Mouse (Mus musculus) liver, postnatal 0 days (tissue): ENCODE results near the gene Sdc4. TPM values are rescaled to one million over a fixed set of nuclear protein-coding genes. Genes with fewer than 3 reads are reported as not detected.

Experiments used
- ATAC-seq: fragments of 200-750 bp; cut with Nextera tagmentation; 2 replicates; pipeline ENCODE4 v1.8.0; 2017; ENCODE audit warnings: mild to moderate bottlenecking, moderate library complexity
- DNase-seq: peaks from one replicate; pipeline ENCODE4 v3.0.0-alpha.2; 2016
- H3K27ac ChIP-seq: fragments of 300-500 bp; sonication (generic); 2 replicates; pipeline ENCODE4 v1.5.1; 2014; ENCODE audit warnings: antibody characterized with exemption, moderate library complexity, mild to moderate bottlenecking, low read depth
- H3K27me3 ChIP-seq: fragments of 300-500 bp; sonication (generic); 2 replicates; pipeline ENCODE4 v1.6.1; 2014; ENCODE audit warnings: low read length, control low read depth, mixed read lengths; ENCODE audit not compliant: insufficient read depth
- H3K36me3 ChIP-seq: fragments of 300-500 bp; sonication (generic); replicated peaks from 2 replicates; pipeline ENCODE4 v1.6.1; 2014; ENCODE audit warnings: mild to moderate bottlenecking, control low read depth, low read length, moderate library complexity, mixed read lengths; ENCODE audit not compliant: insufficient read depth
- H3K4me1 ChIP-seq: fragments of 300-500 bp; sonication (generic); 2 replicates; pipeline ENCODE4 v1.6.1; 2014; ENCODE audit warnings: antibody characterized with exemption, mild to moderate bottlenecking, control low read depth; ENCODE audit not compliant: insufficient read depth
- H3K4me2 ChIP-seq: fragments of 300-500 bp; sonication (generic); 2 replicates; pipeline ENCODE4 v1.6.1; 2014; ENCODE audit warnings: low read depth, mild to moderate bottlenecking, low read length, moderate library complexity, mixed read lengths
- H3K4me3 ChIP-seq: fragments of 300-500 bp; sonication (generic); 2 replicates; pipeline ENCODE4 v1.5.1; 2014; ENCODE audit warnings: low read depth, low read length
- H3K9ac ChIP-seq: fragments of 300-500 bp; sonication (generic); replicated peaks from 2 replicates; pipeline ENCODE4 v1.6.1; 2014; ENCODE audit warnings: mild to moderate bottlenecking, moderate library complexity
- H3K9me3 ChIP-seq: fragments of 300-500 bp; sonication (generic); 2 replicates; pipeline ENCODE4 v1.6.1; 2016; ENCODE audit warnings: mild to moderate bottlenecking, control low read depth, low read length, mixed read lengths
- CTCF ChIP-seq: sonication (generic); IDR thresholded peaks from 2 replicates; pipeline ENCODE4 v1.5.1; 2016; ENCODE audit warnings: antibody characterized with exemption, low read depth
- EP300 ChIP-seq: IDR thresholded peaks from 2 replicates; pipeline ENCODE4 v1.6.1; 2016; ENCODE audit warnings: antibody characterized with exemption, low read depth, mild to moderate bottlenecking
- WGBS: fragments of 180-500 bp; shearing (Covaris S2); extraction: QIAGEN DNeasy Blood & Tissue Kit; methylation state at CpG from one replicate; pipeline ENCODE4 v1.1.7; 2014; ENCODE audit not compliant: insufficient replicate concordance; 5-methylcytosine and 5-hydroxymethylcytosine counted together
- polyA plus RNA-seq: library from polyadenylated mRNA; unstranded; fragments of >200 nt; fragmentation: Nextera tagmentation; extraction: Ambion mirVana; gene quantifications from 2 replicates; pipeline ENCODE4 v1.2.1, GENCODE M21; 2015

Gene Sdc4
- polyA plus RNA-seq, 1 experiment from 2014 or later: 208 TPM

DNA sequence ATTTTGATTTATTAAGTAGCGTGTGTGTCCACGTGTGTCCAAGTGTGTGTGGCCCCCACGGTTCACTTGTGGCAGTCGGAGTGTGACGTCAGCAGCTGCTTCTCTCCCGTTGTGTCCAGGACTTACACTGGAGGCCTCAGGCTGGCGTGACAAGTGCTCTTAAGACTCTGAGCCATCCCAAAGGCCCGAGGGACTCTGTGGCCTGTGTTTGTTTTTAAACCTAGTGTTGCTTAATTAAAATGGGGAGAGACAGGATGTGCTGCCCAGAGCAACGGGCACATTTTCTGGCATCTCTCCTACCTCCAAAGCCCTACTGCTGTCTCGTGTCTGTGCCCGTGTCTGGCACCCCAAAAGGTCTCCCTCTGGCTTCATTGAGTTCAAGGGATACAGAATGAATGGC is 20.2 kb downstream of the Sdc4 start:
- Histone ChIP-seq H3K27me3 (no peaks in the 10 kb centered on the region), H3K4me3 (no peak overlapping the region), H3K9me3 (no peaks in the 10 kb centered on the region), H3K9ac (no peak overlapping the region), H3K27ac (peak overlapping the region; percentile 82), H3K4me2 (no peak overlapping the region), H3K36me3 (peaks cover 33% of the 10 kb centered on the region), H3K4me1 (peaks cover 14% of the 10 kb centered on the region)
- TF ChIP-seq EP300 (no peak), CTCF (no peak)
- DNase-seq (no peak), ATAC-seq (peak; percentile 29)
- WGBS: 75% methylated on average over 11 of the region's 11 CpGs

DNA sequence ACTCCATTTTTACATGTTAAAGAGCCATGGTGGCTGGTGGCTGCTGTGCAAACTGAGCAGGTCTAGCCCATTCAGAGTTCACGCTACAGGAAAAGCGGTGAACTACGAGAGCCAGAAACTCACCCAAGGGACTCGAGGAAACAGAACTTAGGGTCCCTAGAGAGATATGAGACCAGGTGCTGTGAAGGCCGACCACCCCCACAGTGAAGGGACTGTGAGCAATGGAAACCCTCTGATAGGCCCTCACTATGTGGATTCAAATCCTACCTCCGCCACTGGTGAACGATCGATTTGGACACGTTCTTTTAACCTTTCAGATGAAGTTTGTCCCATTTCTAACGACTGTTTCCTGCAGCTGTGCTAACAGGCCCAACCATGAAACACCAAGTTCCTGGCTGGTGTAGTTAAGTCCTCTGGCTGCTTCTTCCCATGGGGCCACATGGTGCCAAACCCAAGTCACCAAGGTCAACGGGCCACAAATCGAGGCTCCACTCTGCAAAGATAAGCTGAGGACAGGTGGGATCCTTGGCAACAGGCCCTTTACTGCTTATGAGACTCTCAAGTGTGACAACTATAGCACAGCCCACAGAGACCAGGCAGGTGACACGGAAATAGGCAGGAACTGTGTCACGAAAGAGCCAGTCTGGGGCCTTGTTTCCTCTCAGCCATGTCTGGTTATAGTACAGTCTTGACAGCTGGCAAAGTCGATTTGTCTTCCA is 20.9 kb downstream of the Sdc4 start:
- 61% methylated on average over 15 of the region's 15 CpGs for WGBS
- no peak overlapping the region; the same call in 1 of the 2 replicates for H3K9ac ChIP-seq
- TF ChIP-seq CTCF (no peak), EP300 (peak; percentile 37; the same call in 1 of the 2 replicates)
- H3K27me3 ChIP-seq: no peaks in the 10 kb centered on the region
- peak; percentile 47 for DNase-seq
- peak; percentile 54 for ATAC-seq
- no peak overlapping the region for H3K4me3 ChIP-seq
- peak overlapping the region; percentile 82 for H3K27ac ChIP-seq
- H3K4me1 ChIP-seq: peaks cover 17% of the 10 kb centered on the region
- no peaks in the 10 kb centered on the region for H3K9me3 ChIP-seq
- H3K36me3 ChIP-seq: peaks cover 27% of the 10 kb centered on the region
- H3K4me2 ChIP-seq: no peak overlapping the region

DNA sequence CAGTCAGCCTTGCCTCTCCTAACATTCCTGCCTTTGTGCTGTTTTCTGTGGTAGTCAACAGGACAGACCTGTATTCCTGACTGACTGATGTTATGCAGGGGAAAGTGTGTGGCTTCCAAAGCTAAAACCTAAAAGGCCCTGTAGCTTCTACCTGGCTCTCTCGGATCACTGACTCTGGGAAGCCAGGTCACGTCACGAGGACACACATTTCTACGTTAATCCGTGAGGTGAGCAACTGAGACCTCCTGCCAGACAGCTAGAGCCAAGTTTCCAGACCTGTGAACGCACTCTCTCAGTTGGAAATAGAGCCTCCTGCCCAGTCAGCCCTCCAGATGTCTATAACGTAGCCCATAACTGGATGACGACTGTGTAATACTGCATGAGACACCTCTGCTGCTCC is 21.7 kb downstream of the Sdc4 start:
- no peak overlapping the region for H3K4me2 ChIP-seq
- H3K9ac ChIP-seq: no peak overlapping the region; the same call in 1 of the 2 replicates
- no peak for DNase-seq
- peaks cover 22% of the 10 kb centered on the region for H3K4me1 ChIP-seq
- H3K4me3 ChIP-seq: no peak overlapping the region
- ATAC-seq: 0 out of 2 replicates have a peak, but pooled peaks have one; percentile 3
- 64% methylated on average over 8 of the region's 8 CpGs for WGBS
- no peaks in the 10 kb centered on the region for H3K9me3 ChIP-seq
- no peaks in the 10 kb centered on the region for H3K27me3 ChIP-seq
- no peak for TF ChIP-seq CTCF
- TF ChIP-seq EP300: no peak
- H3K27ac ChIP-seq: peak overlapping the region; percentile 82
- H3K36me3 ChIP-seq: peaks cover 19% of the 10 kb centered on the region

GRCm38 (mm10) chr2:164421306-164421705 is 22.4 kb downstream of the Sdc4 start:
- DNase-seq: no peak
- H3K9ac ChIP-seq: no peak overlapping the region
- peak; percentile 54 for ATAC-seq
- WGBS: 76% methylated on average over 7 of the region's 7 CpGs
- TF ChIP-seq CTCF: no peak
- TF ChIP-seq EP300: peak; percentile 35; the same call in 1 of the 2 replicates
- H3K36me3 ChIP-seq: peaks cover 12% of the 10 kb centered on the region
- H3K4me2 ChIP-seq: no peak overlapping the region
- H3K4me1 ChIP-seq: peaks cover 22% of the 10 kb centered on the region
- H3K27ac ChIP-seq: peak overlapping the region; percentile 82
- H3K27me3 ChIP-seq: no peaks in the 10 kb centered on the region
- H3K4me3 ChIP-seq: no peak overlapping the region
- no peaks in the 10 kb centered on the region for H3K9me3 ChIP-seq

DNA sequence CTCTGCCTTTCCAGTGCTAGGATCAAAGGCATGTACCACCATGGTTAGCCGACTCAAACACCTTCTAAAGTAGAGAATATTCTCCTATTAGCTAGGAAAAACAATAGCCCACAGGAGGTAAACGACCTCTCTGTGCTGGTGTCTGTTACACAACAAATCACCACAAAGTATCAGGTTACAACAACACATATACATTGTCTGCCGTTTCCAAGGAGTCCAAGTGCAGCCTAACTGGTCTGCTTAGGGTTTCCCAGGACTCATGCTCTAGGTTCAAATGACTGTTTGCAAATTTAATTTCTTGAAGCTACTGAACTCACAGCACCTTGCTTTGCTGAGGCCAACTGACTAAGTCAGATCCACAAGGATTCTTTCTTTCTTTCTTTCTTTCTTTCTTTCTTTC is 24.2 kb downstream of the Sdc4 start:
- H3K4me3 ChIP-seq: no peak overlapping the region
- ATAC-seq (no peak), DNase-seq (no peak)
- no peak for TF ChIP-seq CTCF
- no peak for TF ChIP-seq EP300
- H3K4me2 ChIP-seq: no peak overlapping the region
- H3K4me1 ChIP-seq: peaks cover 22% of the 10 kb centered on the region
- no peak overlapping the region; the same call in 1 of the 2 replicates for H3K9ac ChIP-seq
- no peaks in the 10 kb centered on the region for H3K9me3 ChIP-seq
- peaks cover 4% of the 10 kb centered on the region for H3K36me3 ChIP-seq
- no peaks in the 10 kb centered on the region for H3K27me3 ChIP-seq
- 11% methylated on average over 3 of the region's 3 CpGs for WGBS
- H3K27ac ChIP-seq: no peak overlapping the region

DNA sequence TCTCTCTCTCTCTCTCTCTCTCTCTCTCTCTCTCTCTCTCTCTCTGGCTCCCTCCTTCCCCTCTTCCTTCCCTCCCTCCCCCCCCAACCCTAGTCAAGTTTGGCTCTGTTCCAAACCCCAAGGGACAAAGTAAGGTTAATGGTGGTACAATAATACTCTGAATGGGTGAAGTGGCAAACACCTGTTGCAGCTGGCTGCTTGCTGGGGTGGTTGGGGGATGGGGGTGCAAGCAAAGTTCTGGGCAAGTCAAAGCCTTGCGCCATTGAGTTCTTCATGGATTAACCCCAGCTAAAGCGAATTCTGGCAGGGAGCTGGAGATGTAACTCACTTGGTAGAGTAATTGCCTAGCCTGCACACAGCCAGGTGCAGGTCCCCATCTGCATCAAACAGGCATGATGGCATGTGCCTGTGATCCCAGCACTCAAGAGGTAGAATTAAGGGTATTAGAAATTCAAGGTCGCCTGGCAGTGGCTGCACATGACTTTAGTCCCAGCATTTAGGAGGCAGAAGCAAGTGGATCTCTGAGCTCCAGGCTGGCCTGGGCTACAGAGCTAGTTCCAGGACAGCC is 25.3 kb downstream of the Sdc4 start:
- H3K9ac ChIP-seq: no peak overlapping the region
- DNase-seq (no peak), ATAC-seq (no peak)
- peaks cover 22% of the 10 kb centered on the region for H3K4me1 ChIP-seq
- H3K36me3 ChIP-seq: no peaks in the 10 kb centered on the region
- H3K27ac ChIP-seq: peak overlapping the region; percentile 11; the same call in 1 of the 2 replicates
- no peak overlapping the region for H3K4me3 ChIP-seq
- no peaks in the 10 kb centered on the region for H3K9me3 ChIP-seq
- 32% methylated on average over 3 of the region's 3 CpGs for WGBS
- no peak overlapping the region for H3K4me2 ChIP-seq
- TF ChIP-seq EP300: no peak
- TF ChIP-seq CTCF: no peak
- 0 out of 2 replicates have a peak, but pooled peaks cover 5% of the 10 kb centered on the region for H3K27me3 ChIP-seq
